Mouse (Mus musculus) cerebellum, adult 2 months (tissue): ENCODE results near the gene Proser3.

Experiments
- CTCF ChIP-seq: fragments of 200-500 bp; IDR thresholded peaks from 2 replicates; pipeline ENCODE4 v1.5.1; 2011; ENCODE audit warnings: low read depth, mild to moderate bottlenecking, control low read depth, low read length, moderate library complexity, borderline replicate concordance; ENCODE audit not compliant: insufficient read depth
- POLR2A ChIP-seq: fragments of 200-500 bp; IDR thresholded peaks from 2 replicates; pipeline ENCODE4 v1.6.1; 2011; ENCODE audit warnings: low read length, control low read depth, borderline replicate concordance; ENCODE audit not compliant: insufficient read depth

DNA sequence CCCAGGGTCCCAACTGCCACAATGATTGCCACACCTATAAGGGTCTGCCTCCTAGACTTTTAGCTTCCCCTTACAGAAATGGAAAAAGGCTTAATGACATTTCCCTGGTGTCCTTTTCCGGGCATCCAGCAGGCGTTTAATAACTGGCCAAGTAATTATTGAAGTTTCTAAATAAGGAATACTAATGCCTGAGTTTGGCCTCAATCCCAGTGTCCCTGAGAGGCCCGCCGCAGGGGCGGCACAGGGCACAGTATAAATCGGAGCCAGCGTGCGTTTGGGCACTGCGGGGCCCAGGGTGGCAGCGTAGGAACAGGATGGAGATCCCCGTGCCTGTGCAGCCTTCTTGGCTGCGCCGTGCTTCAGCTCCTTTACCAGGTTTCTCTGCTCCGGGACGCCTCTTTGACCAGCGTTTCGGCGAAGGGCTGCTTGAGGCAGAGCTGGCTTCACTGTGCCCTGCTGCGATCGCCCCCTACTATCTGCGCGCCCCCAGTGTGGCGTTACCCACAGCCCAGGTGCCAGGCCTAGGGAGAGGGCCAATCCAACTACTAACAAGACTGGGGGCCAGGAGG, 1.0 kb upstream of the Proser3 start:
- TF ChIP-seq CTCF = no peak
- TF ChIP-seq POLR2A = no peak
